Mouse (Mus musculus) kidney, postnatal 36 days (tissue): Measurements from ENCODE around the gene Hist1h2bg.
"Not testable (repeated sequence)": the region's sequence is repeated elsewhere in the genome, so short reads cannot be mapped to it uniquely, and the experiment has no call there.

Experiments used
- DNase-seq, 2 experiments: peaks; one replicate each; pipeline ENCODE4 v3.0.0; 2021 to 2022; ENCODE audit warnings: mixed read lengths in 2 of 2

Gene Hist1h2bg

DNA sequence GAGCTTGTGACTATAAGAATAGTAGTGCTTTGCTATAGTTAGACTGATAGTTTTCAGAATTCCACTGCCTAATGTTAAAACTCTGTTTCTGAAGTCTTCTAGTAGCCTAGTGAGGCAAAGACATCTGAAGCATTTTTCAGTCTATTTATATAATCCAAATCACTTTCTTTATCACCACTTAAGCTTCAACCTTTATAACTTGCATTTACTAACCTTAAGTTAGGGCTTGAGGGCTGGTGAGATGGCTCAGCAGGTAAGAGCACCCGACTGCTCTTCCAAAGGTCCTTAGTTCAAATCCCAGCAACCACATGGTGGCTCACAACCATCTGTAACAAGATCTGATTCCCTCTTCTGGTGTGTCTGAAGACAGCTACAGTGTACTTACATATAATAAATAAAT, 31.4 kb upstream of the Hist1h2bg start:
- DNase-seq = not testable (repeated sequence)

DNA sequence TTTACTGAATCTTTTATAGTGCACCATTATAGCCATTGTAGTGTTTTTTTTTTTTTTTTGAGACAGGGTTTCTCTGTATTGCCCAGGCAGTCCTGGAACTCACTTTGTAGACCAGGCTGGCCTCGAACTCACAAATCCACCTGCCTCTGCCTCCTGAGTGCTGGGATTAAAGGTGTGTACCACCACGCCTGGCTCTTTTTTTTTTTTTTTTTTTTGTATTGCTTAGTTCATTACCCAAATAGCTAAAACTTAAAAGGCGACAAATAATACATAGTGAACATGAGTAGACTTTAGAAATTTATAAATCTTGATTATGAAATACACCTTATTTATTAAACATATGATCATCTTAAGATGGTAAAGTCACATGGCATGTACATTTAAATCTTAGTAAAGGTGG, 29.7 kb upstream of the Hist1h2bg start:
- DNase-seq = no peak

DNA sequence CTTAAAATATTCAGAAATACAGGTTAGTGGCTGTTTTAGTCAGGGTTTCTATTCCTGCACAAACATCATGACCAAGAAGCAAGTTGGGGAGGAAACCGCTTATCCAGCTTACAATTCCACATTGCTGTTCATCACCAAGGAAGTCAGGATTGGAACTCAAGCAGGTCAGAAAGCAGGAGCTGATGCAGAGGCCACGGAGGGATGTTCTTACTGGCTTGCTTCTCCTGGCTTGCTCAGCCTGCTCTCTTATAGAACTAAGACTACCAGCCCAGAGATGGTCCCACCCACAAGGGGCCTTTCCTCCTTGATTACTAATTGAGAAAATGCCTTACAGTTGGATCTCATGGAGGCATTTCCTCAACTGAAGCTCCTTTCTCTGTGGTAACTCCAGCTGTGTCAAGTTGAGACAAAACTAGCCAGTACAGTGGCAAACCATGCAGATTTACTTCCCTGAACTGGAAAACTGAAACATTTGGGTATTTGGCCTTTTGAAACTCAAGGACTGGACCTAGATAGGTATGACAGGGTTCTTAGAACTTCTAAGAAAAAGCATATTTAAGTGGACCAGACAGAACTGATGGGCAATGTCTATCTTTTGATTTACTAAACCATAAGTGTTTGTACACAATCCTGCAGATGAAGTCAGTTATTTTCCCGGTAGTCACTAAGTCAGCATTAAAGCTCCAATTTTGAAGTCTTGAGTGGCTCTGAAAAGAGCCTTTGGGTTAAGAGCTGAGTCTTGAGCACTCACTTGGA, 28.8 kb upstream of the Hist1h2bg start:
- not testable (repeated sequence) for DNase-seq

DNA sequence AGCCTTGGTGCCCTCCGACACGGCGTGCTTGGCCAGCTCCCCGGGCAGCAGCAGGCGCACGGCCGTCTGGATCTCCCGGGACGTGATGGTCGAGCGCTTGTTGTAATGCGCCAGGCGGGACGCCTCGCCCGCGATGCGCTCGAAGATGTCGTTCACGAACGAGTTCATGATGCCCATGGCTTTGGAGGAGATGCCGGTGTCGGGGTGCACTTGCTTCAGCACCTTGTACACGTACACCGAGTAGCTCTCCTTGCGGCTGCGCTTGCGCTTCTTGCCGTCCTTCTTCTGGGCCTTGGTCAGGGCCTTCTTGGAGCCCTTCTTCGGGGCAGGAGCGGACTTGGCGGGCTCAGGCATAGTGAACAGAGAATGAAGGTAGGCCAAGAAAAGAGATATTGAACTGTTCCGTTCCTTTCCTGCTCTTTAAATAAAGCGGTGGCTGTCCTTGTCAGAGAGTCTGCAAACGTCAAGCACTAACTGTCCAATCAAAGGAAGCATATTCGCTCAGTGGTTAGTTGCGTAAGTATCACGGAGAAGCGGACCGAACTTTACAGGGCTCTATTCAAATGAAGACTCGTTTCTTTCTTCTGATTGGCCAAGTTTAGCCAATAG, 28.1 kb upstream of the Hist1h2bg start, which contains the start of gene Hist1h2bh:
TSS of gene Hist1h2bh (minus strand) at position 394 of the 609 bp plus-strand sequence.
- peak; percentile 65 to 93 for DNase-seq

DNA sequence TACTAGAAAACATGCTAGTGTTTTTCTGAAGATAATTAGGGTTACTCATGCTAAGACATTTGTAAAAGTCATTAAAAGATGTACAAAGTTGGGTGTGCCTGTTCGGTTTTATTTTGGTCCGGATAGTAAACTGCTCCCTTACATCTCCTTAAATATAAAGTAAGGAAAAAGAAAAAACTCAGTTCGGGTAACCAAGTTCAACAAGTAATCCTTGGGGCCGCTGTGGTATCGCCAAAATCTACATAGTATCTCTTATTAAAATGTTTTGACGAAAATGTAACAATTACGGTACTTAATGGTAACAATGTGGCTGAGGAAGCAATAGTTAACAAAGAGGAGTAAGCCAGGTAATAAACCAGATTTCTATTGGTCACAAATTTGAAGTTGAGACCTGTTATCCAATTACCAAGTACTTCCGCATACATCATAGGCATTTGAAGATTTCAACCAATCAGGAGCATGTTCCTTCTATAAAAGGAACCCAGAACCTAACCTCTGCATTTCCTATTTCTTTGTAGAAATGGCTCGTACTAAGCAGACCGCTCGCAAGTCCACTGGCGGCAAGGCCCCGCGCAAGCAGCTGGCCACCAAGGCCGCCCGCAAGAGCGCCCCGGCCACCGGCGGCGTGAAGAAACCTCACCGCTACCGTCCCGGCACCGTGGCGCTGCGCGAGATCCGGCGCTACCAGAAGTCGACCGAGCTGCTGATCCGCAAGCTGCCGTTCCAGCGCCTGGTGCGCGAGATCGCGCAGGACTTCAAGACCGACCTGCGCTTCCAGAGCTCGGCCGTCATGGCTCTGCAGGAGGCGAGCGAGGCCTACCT, 27.0 kb upstream of the Hist1h2bg start, which contains the start of gene Hist1h3f:
TSS of gene Hist1h3f (plus strand) at position 88 of the 822 bp plus-strand sequence.
- peak; percentile 64 to 90 for DNase-seq

DNA sequence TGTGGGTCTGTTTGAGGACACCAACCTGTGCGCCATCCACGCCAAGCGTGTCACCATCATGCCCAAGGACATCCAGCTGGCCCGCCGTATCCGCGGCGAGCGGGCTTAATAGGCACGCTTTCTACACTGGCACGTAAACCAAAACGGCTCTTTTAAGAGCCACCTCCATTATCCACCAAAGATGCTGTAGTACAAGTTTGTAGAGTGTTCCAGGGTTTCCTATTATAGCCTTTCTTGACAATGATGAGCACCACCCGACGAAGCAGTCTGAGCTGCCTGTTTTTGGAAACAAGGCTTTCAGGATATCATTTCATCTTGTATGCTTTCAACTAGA, 26.4 kb upstream of the Hist1h2bg start:
- DNase-seq = not testable (repeated sequence)

DNA sequence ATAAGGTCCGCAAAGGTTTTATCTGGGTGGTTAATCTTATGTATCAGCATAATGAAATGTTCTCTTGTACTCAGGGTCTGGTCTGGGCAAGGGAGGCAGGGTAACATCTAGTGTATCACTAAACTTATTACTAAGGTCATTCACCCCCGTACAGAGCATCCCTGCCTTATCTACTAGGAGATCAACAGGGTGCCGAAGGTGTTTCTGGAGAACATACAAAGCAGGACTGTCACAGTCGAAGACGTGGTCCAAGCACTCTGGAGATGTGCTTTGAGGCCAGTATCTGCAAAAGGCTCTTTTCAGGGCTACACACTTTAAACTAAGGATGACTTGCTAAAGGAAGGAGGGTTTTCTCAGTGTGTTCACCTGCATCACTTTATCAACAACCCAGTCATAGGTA, 24.5 kb upstream of the Hist1h2bg start:
- DNase-seq = no peak

DNA sequence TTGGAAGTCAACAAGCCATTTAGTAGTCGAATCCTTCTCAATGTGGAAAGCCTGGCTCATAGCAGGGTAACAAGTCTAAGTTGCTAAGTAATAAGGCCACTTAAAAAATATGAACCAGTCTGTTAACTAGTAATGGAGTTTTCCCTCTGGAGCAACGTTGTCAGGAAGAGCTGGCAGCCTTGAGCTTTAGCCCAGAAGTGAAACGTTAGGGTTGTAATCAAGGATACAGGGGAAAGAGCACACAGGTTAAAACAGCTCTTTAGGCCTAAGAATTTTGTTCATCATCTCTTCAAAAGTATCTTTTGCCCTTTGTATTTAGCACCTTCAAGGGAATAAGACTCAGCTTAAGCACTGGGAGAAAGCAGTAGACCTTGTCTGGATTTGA, 20.4 kb upstream of the Hist1h2bg start:
- DNase-seq = no peak

DNA sequence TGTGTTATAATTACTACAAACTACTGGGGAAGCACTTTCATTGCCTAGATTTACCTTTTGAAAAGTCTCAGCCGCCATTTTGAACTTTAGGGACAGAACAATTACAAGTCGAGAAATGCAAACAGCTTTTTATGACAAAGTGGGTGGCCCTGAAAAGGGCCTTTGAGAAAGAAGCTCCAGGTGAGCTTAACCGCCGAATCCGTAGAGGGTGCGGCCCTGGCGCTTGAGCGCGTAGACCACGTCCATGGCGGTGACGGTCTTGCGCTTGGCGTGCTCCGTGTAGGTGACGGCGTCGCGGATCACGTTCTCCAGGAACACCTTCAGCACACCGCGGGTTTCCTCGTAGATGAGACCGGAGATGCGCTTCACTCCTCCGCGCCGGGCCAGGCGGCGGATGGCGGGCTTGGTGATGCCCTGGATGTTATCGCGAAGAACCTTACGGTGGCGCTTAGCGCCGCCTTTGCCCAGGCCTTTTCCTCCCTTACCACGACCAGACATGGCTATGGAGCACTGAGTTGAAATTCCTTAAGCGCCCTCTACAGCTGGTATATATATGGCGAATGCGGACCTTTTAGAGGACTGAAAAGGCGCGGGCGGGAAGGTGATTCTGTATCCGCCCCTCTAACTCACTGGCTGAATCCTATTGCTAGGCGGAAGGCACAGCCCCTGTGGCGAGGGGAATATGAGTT, 19.9 kb upstream of the Hist1h2bg start, which contains the start of gene Hist1h4f:
TSS of gene Hist1h4f (minus strand) at position 503 of the 689 bp plus-strand sequence.
- DNase-seq = peak; percentile 83 to 89

DNA sequence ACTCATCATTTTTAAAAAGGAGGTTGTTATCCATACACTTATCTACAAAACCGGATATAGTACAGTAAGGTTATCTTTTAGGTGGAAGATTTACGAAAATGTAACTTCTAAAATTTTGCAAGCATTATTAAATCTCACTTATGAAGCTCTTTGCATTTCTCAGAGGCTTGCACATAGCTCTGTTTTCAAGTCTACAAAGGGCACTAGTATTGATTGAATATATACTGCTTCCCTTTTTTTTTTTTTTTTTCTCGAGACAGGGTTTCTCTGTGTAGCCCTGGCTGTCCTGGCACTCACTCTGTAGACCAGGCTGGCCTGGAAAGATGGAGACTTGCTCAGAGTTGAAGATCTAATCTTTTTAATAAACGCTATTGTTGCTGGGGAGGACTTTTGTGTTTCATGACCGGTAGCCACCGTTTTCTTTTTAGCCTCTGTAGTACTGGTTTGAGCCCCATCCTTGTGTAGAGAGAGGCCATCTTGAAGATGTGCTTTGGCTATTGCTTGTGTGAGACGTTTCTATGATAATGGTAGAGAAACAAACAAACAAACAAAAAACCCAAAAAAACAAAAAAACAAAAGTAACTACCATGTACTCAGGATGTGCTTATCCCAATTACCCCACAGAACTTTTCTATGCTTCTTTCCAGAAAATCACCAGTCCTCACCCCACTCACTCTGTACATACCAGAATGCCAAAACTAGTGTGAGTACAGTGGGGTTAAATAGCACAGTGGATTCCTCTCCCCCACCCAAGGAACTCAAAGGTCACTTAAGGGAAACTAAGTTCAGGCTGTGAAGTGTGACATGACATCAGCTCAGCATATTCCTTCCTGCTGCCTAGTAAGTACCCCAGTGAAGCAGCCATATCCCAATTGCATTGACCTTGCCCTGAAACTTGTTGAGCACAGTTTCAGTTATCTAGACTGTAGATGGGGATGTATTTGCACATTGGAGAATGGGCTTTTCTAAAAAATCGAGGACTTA, 19.0 kb upstream of the Hist1h2bg start:
- DNase-seq = no peak

DNA sequence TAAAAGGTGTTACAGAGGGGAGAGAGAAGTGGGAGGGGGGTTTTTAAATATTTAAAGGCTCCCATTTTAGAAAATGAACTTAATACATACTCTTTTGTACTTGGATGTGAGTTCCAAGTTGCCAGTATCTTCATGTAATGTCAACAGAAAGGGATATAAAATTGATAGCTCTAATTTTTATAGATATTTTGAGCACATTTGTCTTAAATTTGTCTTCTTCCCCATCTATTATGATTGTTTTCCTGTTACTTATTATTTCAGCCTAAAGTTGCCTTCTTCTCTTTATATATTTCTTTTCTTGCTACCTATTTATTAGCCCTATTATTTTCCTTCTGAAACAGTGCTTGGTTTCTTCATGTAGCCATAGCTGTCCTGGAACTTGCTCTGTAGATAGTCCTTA, 18.2 kb upstream of the Hist1h2bg start, which contains the start of gene Hist1h1d:
TSS of gene Hist1h1d (plus strand) at position 301 of the 400 bp plus-strand sequence.
- no peak for DNase-seq

DNA sequence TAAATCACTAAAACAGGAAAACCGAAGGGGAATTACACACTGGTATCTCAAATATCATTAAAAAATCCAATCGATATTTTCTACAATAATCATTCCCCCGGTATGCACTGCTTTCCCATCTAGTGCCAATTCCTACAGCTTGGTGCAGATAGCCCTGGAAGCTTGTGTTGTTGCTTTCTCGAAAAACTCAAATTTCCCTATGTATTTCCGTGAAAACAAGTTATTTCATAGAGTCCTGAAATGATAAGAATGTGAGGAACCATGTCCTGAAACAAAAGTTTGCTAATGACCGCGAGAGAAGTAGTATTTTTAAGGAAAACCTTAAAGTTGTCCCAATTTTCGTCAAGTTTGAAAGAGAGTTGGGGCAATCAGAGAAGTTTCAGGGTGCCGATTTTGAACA, 16.8 kb upstream of the Hist1h2bg start:
- no peak for DNase-seq

DNA sequence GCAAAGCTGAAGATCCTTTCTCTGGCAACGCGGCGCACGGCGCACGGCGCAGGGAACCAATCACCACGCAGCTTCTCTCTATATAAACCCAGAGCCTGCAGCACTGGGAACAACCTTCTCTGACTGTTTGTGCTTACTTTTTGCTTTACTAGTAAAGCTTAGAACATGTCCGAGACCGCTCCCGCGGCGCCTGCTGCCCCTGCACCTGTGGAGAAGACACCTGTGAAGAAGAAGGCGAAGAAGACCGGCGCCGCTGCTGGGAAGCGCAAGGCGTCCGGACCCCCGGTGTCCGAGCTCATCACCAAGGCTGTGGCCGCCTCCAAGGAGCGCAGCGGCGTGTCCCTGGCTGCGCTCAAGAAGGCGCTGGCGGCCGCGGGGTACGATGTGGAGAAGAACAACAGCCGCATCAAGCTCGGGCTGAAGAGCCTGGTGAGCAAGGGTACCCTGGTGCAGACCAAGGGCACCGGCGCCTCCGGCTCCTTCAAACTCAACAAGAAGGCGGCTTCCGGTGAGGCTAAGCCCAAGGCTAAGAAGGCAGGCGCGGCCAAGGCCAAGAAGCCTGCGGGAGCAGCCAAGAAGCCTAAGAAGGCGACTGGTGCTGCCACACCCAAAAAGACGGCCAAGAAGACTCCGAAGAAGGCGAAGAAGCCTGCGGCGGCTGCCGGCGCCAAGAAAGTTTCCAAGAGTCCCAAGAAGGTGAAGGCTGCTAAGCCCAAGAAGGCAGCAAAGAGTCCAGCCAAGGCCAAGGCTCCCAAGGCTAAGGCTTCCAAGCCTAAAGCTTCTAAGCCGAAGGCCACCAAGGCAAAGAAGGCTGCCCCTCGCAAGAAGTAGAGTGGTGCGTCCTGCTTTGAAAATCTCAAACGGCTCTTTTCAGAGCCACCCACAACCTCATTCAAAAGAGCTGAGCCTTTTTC, 16.0 kb upstream of the Hist1h2bg start:
- peak; percentile 70 to 75 for DNase-seq

DNA sequence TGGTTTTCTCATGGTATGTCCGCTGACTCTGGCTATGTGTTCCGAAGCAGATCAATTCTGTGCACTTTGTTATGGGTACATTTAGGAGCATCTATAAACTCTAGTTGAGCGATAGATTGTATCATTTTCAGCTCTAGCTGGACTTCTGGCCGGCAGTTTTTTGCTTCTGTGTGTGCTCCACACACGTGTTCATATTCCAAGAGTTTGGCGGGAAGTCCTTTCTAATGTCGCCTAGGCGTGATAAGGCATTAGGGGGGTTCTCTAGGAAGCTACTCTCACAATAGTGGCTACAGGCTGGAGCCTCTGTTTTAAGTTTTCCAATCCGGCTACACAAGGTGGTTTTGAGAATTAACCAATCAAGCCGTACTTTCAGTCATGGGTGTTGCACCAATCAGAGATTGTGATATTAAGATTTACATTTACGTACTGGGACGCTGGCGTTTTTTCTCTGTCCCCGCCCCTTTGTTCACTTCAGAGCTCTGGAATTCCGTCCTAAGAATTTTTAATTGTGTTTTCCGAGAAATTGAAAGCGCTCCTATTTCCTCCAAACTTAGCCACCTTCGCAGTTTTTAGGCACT, 15.3 kb upstream of the Hist1h2bg start:
- DNase-seq = peak; percentile 75 to 89

DNA sequence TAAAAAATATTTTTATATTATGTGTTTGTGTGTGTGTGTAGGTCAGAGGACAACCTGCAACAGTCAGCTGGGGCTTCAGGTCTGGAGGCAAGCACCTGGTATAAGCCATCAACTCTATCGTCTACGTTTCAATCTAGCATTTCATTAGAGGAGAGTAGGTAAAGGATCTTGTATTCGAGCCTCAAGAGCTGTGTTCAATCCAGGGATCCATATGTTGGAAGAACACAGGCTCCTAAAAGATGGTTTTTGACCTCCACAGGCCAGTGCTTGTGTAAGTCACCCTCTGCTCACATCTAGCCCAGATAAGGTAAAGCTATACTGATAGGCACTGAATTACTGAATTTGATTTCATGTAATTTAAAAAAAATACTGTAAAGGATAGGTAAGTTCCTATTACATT, 14.3 kb upstream of the Hist1h2bg start:
- no peak for DNase-seq

DNA sequence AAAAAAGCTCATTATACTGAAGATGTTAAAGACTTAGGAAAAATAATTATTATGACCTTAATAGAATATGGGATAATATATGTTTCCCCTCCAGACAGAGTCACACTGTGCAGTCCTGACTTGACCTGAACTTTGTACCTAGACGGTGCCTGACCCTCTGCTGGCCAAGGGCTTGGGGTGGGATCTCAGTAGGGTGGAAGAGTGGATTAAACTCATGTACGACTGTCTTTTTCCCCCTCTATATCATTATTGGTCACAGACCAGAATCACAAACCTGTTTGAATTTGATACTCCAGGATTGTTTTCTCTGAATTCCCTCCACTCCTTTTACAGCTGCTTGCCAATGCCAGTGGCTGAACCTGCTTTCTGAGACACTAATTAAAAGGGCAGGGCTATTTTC, 10.5 kb upstream of the Hist1h2bg start:
- not testable (repeated sequence) for DNase-seq

DNA sequence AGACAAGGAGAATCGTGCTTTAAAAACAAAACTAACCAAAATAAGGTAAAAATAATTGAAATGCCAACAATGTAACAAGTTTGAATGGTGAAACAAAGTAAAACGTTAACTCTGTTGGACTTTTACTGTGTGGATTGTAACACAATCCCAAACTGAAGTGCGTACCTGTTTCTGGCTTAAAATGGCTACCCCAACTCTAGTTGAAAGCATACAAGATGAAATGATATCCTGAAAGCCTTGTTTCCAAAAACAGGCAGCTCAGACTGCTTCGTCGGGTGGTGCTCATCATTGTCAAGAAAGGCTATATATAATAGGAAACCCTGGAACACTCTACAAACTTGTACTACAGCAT, 9.7 kb upstream of the Hist1h2bg start:
- DNase-seq = not testable (repeated sequence)

DNA sequence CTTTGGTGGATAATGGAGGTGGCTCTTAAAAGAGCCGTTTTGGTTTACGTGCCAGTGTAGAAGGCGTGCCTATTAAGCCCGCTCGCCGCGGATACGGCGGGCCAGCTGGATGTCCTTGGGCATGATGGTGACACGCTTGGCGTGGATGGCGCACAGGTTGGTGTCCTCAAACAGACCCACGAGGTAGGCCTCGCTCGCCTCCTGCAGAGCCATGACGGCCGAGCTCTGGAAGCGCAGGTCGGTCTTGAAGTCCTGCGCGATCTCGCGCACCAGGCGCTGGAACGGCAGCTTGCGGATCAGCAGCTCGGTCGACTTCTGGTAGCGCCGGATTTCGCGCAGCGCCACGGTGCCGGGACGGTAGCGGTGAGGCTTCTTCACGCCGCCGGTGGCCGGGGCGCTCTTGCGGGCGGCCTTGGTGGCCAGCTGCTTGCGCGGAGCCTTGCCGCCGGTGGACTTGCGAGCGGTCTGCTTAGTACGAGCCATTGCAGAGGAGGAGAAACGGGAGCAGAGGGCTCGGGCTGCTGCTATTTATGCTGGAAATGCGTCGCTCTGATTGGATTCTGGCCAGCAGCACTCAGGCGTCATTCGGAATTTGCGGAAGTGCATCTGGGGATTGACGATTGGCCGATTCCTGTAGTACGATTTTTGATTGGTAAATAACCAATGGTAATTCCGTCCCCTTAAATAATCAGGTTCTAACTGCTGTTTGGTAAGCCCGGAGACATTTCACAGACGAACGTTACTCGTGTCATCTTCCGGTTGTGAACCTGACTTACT, 9.1 kb upstream of the Hist1h2bg start, which contains the start of gene Hist1h3e:
TSS of gene Hist1h3e (minus strand) at position 487 of the 777 bp plus-strand sequence.
- DNase-seq = peak; percentile 92 to 95
